Mouse (Mus musculus) midbrain, embryonic 11.5 days (tissue): ENCODE data around the gene Tmem141. TPM values are rescaled to one million over a fixed set of nuclear protein-coding genes. Genes with fewer than 3 reads are reported as not detected.

Experiments used
- ATAC-seq: fragments of 200-750 bp; cut with Nextera tagmentation; 2 replicates; pipeline ENCODE4 v1.8.0; 2017; ENCODE audit warnings: moderate TSS enrichment, moderate library complexity; ENCODE audit not compliant: low FRiP score
- DNase-seq: peaks from one replicate; pipeline ENCODE4 v3.0.0; 2015; ENCODE audit warnings: low spot score; ENCODE audit errors: missing footprints
- H3K27ac ChIP-seq: fragments of 300-500 bp; sonication (generic); 2 replicates; pipeline ENCODE4 v1.5.1; 2014; ENCODE audit warnings: low read depth, low read length
- H3K27me3 ChIP-seq: fragments of 300-500 bp; sonication (generic); 2 replicates; pipeline ENCODE4 v1.6.1; 2014; ENCODE audit warnings: mild to moderate bottlenecking, low read length, moderate library complexity, mixed read lengths; ENCODE audit not compliant: control insufficient read depth, insufficient read depth
- H3K36me3 ChIP-seq: fragments of 300-500 bp; sonication (generic); 2 replicates; pipeline ENCODE4 v1.6.1; 2014; ENCODE audit warnings: mild to moderate bottlenecking, low read length, moderate library complexity, mixed read lengths; ENCODE audit not compliant: control insufficient read depth, insufficient read depth
- H3K4me1 ChIP-seq: fragments of 300-500 bp; sonication (generic); 2 replicates; pipeline ENCODE4 v1.6.1; 2014; ENCODE audit warnings: low read length; ENCODE audit not compliant: control insufficient read depth, insufficient read depth
- H3K4me2 ChIP-seq: fragments of 300-500 bp; sonication (generic); 2 replicates; pipeline ENCODE4 v1.6.1; 2014; ENCODE audit warnings: mild to moderate bottlenecking, moderate library complexity
- H3K4me3 ChIP-seq: fragments of 300-500 bp; sonication (generic); 2 replicates; pipeline ENCODE4 v1.5.1; 2014; ENCODE audit warnings: low read depth, low read length
- H3K9ac ChIP-seq: fragments of 300-500 bp; sonication (generic); 2 replicates; pipeline ENCODE4 v1.6.1; 2014; ENCODE audit warnings: low read length
- H3K9me3 ChIP-seq: fragments of 300-500 bp; sonication (generic); 2 replicates; pipeline ENCODE4 v1.6.1; 2016; ENCODE audit warnings: low read length; ENCODE audit not compliant: control insufficient read depth
- WGBS: fragments of 180-500 bp; shearing (Covaris S2); extraction: QIAGEN DNeasy Blood & Tissue Kit; methylation state at CpG from one replicate; pipeline ENCODE4 v1.1.7; 2014; 5-methylcytosine and 5-hydroxymethylcytosine counted together
- polyA plus RNA-seq: library from polyadenylated mRNA; unstranded; fragments of >200 nt; fragmentation: Nextera tagmentation; extraction: Ambion mirVana; gene quantifications from 2 replicates; pipeline ENCODE4 v1.2.1, GENCODE M21; 2014

Tmem141 gene
- polyA plus RNA-seq, 1 experiment from 2014 or later, result 19.1 TPM

DNA sequence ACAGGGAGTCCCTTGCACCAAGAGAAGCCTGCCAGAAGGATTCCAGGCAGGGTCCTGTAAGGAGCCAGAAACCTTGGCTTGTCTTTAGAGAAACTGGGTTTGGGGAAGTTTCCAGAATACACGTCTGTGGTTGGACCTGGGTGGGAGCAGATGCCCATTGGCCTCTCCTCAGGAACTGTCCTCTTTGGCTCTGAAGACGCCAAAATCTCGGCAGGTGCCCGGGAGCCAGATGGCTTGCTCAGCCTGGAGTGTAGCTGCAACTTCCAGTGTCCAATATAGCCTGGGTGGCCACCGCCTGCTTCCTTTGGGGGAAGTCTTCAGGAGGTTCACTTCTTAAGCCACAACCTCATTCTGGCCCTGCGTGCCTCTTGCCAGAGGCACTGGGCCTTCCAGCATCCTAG, 39.9 kb downstream of the Tmem141 start:
- Histone ChIP-seq H3K9me3 (no peaks in the 10 kb centered on the region), H3K27ac (peak overlapping the region; percentile 7; the same call in 1 of the 2 replicates), H3K36me3 (peaks cover 6% of the 10 kb centered on the region), H3K4me2 (no peak overlapping the region), H3K27me3 (peaks cover 45% of the 10 kb centered on the region), H3K4me1 (peaks cover 18% of the 10 kb centered on the region), H3K4me3 (no peak overlapping the region), H3K9ac (no peak overlapping the region; the same call in 1 of the 2 replicates)
- ATAC-seq, result no peak
- 40% methylated on average over 6 of the region's 6 CpGs for WGBS
- no peak for DNase-seq

DNA sequence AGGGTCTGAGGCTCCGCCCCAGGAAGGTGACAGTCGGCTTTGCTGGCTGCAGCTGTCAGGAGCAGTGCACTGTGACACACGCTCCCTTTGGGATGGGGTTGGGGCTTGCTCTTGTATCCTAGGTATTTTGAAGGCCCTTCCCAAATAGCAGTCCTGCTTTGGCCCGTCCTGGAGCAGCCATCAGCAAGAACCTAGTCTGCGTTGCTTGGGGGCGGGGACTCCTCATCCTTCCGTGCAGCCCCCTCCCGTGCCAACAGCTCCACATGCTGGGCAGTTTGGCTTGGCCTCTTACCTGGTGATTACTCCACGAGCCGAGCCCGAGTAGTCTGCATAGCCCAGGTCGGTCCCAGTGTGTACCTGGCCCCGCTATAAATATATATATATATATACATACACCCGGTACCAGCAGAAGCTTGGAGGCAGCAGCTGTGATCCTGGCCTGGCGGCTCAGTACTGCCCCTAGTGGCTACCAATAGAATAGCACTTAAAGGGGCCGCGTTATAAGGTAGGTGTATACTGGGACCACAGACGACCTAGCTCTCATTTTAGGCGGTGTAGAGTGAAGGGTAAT, 40.4 kb downstream of the Tmem141 start, which contains the start of gene Ajm1:
Ajm1 (minus strand) TSS at position 464 of the 571 bp plus-strand sequence.
- Histone ChIP-seq H3K36me3 (peaks cover 6% of the 10 kb centered on the region), H3K4me1 (peaks cover 18% of the 10 kb centered on the region), H3K9ac (peak within 1 kb of the TSS; percentile 27; the same call in 1 of the 2 replicates), H3K27me3 (peaks cover 51% of the 10 kb centered on the region), H3K4me3 (peak within 1 kb of the TSS; percentile 24), H3K4me2 (peak within 1 kb of the TSS; percentile 52), H3K27ac (peak within 1 kb of the TSS; percentile 7; the same call in 1 of the 2 replicates), H3K9me3 (no peaks in the 10 kb centered on the region)
- WGBS, result 8% methylated on average over 19 of the region's 19 CpGs
- peak; percentile 72 for ATAC-seq
- peak; percentile 95 for DNase-seq

GRCm38 (mm10) chr2:25580621-25581101, 41.1 kb downstream of the Tmem141 start:
- no peak for DNase-seq

DNA sequence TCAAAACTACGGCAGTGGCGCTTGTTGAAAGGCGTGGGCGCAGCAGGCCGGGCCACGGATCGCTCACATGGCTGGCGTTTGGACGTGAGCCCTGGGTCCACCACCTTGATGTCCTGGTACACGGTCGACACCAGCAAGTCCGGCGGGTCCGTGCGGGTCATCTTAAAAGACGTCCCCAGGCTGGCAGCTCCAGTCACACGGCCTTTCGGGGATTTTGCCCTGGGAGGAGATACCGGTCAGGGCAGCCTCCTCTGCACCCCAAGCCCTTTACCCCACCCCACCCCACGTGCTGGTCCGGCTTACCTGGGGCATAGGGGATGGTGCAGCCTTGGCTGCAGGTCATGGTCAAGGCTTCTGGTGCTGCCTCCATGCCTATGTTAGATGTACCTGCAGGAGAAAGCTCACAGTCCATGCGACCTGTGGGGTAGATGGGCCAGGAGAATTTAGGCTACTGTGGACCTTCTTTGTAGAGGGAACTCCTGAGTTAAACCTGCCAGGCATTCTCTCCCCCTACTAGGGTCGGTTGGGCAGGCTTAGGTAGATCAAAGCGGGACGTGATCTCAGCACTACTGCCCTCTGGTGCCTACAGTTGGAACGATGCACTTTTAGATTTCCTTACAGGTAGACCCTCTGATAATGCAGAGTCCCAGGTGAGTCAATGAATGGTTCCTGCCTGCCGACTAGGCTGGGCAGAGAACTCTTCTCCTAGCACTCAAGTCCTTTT, 41.9 kb downstream of the Tmem141 start:
- Histone ChIP-seq H3K9ac (no peak overlapping the region), H3K4me2 (no peak overlapping the region), H3K4me1 (peaks cover 24% of the 10 kb centered on the region), H3K4me3 (0 out of 2 replicates have a peak overlapping the region, but pooled peaks have one; percentile 0), H3K27me3 (peaks cover 57% of the 10 kb centered on the region), H3K9me3 (no peaks in the 10 kb centered on the region), H3K36me3 (peaks cover 2% of the 10 kb centered on the region; the same call in 1 of the 2 replicates), H3K27ac (no peak overlapping the region)
- DNase-seq (peak; percentile 88), ATAC-seq (no peak)
- WGBS, result 7% methylated on average over 27 of the region's 27 CpGs

More at GRCm38 (mm10) chr2:25580621-25581101, 41.1 kb downstream of the Tmem141 start:
- ATAC-seq, result no peak
- H3K4me2 ChIP-seq, result no peak overlapping the region
- H3K27ac ChIP-seq, result no peak overlapping the region
- H3K4me1 ChIP-seq, result peaks cover 20% of the 10 kb centered on the region
- H3K36me3 ChIP-seq, result peaks cover 4% of the 10 kb centered on the region
- 51% methylated on average over 6 of the region's 6 CpGs for WGBS
- peaks cover 57% of the 10 kb centered on the region for H3K27me3 ChIP-seq
- no peaks in the 10 kb centered on the region for H3K9me3 ChIP-seq
- no peak overlapping the region for H3K9ac ChIP-seq
- H3K4me3 ChIP-seq, result no peak overlapping the region

GRCm38 (mm10) chr2:25578796-25579736, 42.7 kb downstream of the Tmem141 start:
- Histone ChIP-seq H3K4me3 (0 out of 2 replicates have a peak overlapping the region, but pooled peaks have one; percentile 0), H3K27me3 (peaks cover 57% of the 10 kb centered on the region), H3K27ac (no peak overlapping the region), H3K9me3 (no peaks in the 10 kb centered on the region), H3K9ac (no peak overlapping the region), H3K4me1 (peaks cover 24% of the 10 kb centered on the region), H3K4me2 (no peak overlapping the region), H3K36me3 (0 out of 2 replicates have a peak, but pooled peaks cover under 1% of the 10 kb centered on the region)
- peak; percentile 95 for DNase-seq
- whole genome bisulfite sequencing, result 6% methylated on average over 77 of the region's 77 CpGs
- ATAC-seq, result no peak

GRCm38 (mm10) chr2:25577951-25578795, 43.6 kb downstream of the Tmem141 start:
- peak overlapping the region; percentile 25 for H3K4me3 ChIP-seq
- peak overlapping the region; percentile 41 for H3K4me2 ChIP-seq
- ATAC-seq, result no peak
- H3K4me1 ChIP-seq, result peaks cover 28% of the 10 kb centered on the region
- 5% methylated on average over 75 of the region's 75 CpGs for WGBS
- H3K27me3 ChIP-seq, result peaks cover 57% of the 10 kb centered on the region
- no peaks in the 10 kb centered on the region for H3K9me3 ChIP-seq
- H3K36me3 ChIP-seq, result no peaks in the 10 kb centered on the region
- DNase-seq, result peak; percentile 95
- H3K9ac ChIP-seq, result no peak overlapping the region
- no peak overlapping the region for H3K27ac ChIP-seq

DNA sequence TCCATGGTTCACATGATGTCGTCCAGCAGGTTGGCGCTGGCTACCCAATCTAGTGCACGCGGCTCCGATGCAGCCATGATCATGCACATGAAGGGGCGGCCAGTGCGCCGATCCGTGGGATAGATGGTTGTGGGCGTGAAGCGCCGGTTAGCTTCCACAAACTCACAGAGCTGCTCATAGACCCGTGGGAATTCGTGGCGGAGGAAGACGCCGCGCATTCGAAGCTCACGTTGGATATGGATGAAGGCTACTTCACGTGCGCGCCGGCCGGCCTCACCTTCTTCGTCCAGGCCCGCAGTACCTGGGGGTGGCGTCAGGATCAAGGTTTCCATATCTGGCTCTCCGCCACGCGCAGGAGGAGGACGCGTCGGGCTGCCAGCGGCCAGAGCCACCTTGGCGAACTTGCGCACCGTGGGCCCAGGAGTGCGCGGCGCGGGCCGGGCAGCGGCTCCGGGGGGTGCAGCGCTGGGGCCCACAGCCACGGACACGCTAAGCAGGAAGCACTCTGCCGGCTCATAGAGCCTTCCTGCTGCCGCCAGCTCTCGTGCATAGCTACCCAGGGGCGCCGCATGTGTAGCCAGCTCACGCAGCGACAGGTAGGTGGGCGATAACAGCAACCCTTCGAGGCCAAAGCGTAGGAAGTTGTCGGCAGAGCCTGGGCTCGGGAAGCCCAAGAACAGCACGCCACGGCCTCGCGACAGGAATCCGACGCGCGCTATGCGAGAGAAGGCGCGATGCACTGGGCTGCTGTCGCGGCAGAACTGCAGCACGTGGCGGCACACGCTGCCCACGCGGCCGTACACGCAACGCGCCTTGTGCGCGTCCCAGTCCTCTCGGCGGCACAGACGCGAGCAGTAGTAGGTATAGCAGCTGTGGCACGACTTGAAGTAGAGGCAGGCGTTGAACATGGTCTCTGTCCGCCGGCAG, 44.6 kb downstream of the Tmem141 start:
- no peak overlapping the region for H3K9ac ChIP-seq
- DNase-seq, result peak; percentile 90
- peak overlapping the region; percentile 25 for H3K4me3 ChIP-seq
- no peaks in the 10 kb centered on the region for H3K9me3 ChIP-seq
- no peak for ATAC-seq
- peaks cover 57% of the 10 kb centered on the region for H3K27me3 ChIP-seq
- H3K4me2 ChIP-seq, result peak overlapping the region; percentile 41
- H3K27ac ChIP-seq, result no peak overlapping the region
- 13% methylated on average over 92 of the region's 92 CpGs for WGBS
- H3K36me3 ChIP-seq, result no peaks in the 10 kb centered on the region
- H3K4me1 ChIP-seq, result peaks cover 26% of the 10 kb centered on the region
